9 mouse cellular contexts compared by ENCODE assay signal in genomic region chr7:30954971-30955520, GRCm38 (mm10). TPM values are rescaled to one million over a fixed set of nuclear protein-coding genes. Genes with fewer than 3 reads are reported as not detected.
A peak's percentile ranks its signal among the peaks of the same experiment; 100 is the strongest.
DNase-seq lines count a peak whose midpoint lies in the region; ATAC-seq and TF ChIP-seq lines count a peak whose summit lies in the region.
"Had no signal": no experiment of that assay in that cellular context is flagged by ENCODE, and none has a peak within 500 bp of the region (broad histone marks: within the 10 kb centered on the region; RNA-seq: fewer than 3 reads in every experiment).

No protein-coding gene starts in this region.

- H3K4me2 ChIP-seq in limb, embryonic 15.5 days = peak overlapping the region; percentile 84; the same call in 1 of the 2 replicates
- H3K4me2 ChIP-seq in stomach, postnatal 0 days (replicated peaks; ENCODE audit: low read depth) = peak overlapping the region; percentile 78

- H3K9me3 ChIP-seq in limb, embryonic 15.5 days = no peaks in the 10 kb centered on the region
- no peaks in the 10 kb centered on the region for H3K9me3 ChIP-seq in stomach, postnatal 0 days (ENCODE audit: control insufficient read depth, low read length)

- peaks cover 58% of the 10 kb centered on the region for H3K36me3 ChIP-seq in limb, embryonic 15.5 days
- H3K36me3 ChIP-seq in stomach, postnatal 0 days (ENCODE audit: control insufficient read depth, insufficient read depth, low read length) = peaks cover 19% of the 10 kb centered on the region

- no peak for ATAC-seq in cerebellum, adult (ENCODE audit: insufficient number of reproducible peaks, low FRiP score, low TSS enrichment)
- no peak for ATAC-seq in limb, embryonic 15.5 days (ENCODE audit: insufficient number of reproducible peaks, low FRiP score, low TSS enrichment, low read depth)
- ATAC-seq in stomach, postnatal 0 days (ENCODE audit: low FRiP score, low TSS enrichment) = no peak; the same call in 1 of the 2 replicates

- H3K27me3 ChIP-seq in limb, embryonic 15.5 days = no peaks in the 10 kb centered on the region
- H3K27me3 ChIP-seq in stomach, postnatal 0 days (ENCODE audit: control insufficient read depth, insufficient read depth, low read length) = no peaks in the 10 kb centered on the region

- H3K4me1 ChIP-seq in limb, embryonic 15.5 days = peaks cover 23% of the 10 kb centered on the region
- H3K4me1 ChIP-seq in stomach, postnatal 0 days (replicated peaks; ENCODE audit: control insufficient read depth, insufficient read depth) = peaks cover 10% of the 10 kb centered on the region; the same call in 1 of the 2 replicates

- intact Hi-C loops in left cerebral cortex, postnatal 25 days (cut with DNase I) = loop anchor here (5.0 kb wide), 2 partner anchors 83 to 142 kb away; no protein-coding TSS in a partner anchor

- no peak overlapping the region for H3K27ac ChIP-seq in limb, embryonic 15.5 days
- H3K27ac ChIP-seq in stomach, postnatal 0 days (replicated peaks) = peak overlapping the region; percentile 99

- 83% methylated on average over 12 of the region's 12 CpGs for WGBS in limb, embryonic 15.5 days
- 69% methylated on average over 12 of the region's 12 CpGs for WGBS in stomach, postnatal 0 days

- peak; percentile 55 for DNase-seq in cerebellum, adult 9-11 months
- peak; percentile 1 for DNase-seq in retina, embryonic 14.5 days (ENCODE audit: low spot score)
- no peak for DNase-seq in retina, postnatal 1 day
- DNase-seq in stomach, postnatal 0 days (ENCODE audit: low spot score) = no peak
- no peak for DNase-seq in frontal cortex, postnatal 25 days (ENCODE audit: low spot score in 2 of 2)
- DNase-seq in left cerebral cortex, postnatal 25 days (ENCODE audit: low spot score in 2 of 2) = no peak

- TF ChIP-seq EP300 in stomach, postnatal 0 days (optimal IDR thresholded peaks at IDR 0.05) = no peak

- no peak overlapping the region for H3K9ac ChIP-seq in limb, embryonic 15.5 days
- H3K9ac ChIP-seq in stomach, postnatal 0 days (ENCODE audit: low read length) = no peak overlapping the region

- no peak for TF ChIP-seq CTCF in stomach, postnatal 0 days (IDR thresholded peaks at IDR 0.05; ENCODE audit: low read depth)

- peak overlapping the region; percentile 92 for H3K4me3 ChIP-seq in limb, embryonic 15.5 days
- no peak overlapping the region; the same call in 1 of the 2 replicates for H3K4me3 ChIP-seq in stomach, postnatal 0 days (ENCODE audit: low read depth, low read length)

RNA-seq across cellular contexts. Expression of gene Usf2, which starts 1.6 kb away (rescaled TPM):
- 22.3 and 23.4 TPM in 2 replicates for polyA plus RNA-seq in limb, embryonic 15.5 days (2015; fragmentation: Nextera tagmentation; extraction: Ambion mirVana)
- polyA plus RNA-seq in stomach, postnatal 0 days (2015; fragmentation: Nextera tagmentation; extraction: Ambion mirVana) = 12.0 and 14.2 TPM in 2 replicates
- 100 to 1,000 TPM; 139 to 144 TPM for total RNA-seq in left cerebral cortex, postnatal 25 days (2021)

RNA-seq across cellular contexts. Expression of gene Hamp, which starts 11.2 kb away (rescaled TPM):
- not detected in 2 replicates for polyA plus RNA-seq in limb, embryonic 15.5 days (2015; fragmentation: Nextera tagmentation; extraction: Ambion mirVana)
- polyA plus RNA-seq in stomach, postnatal 0 days (2015; fragmentation: Nextera tagmentation; extraction: Ambion mirVana) = 0.45 and 1.6 TPM in 2 replicates
- not detected for total RNA-seq in left cerebral cortex, postnatal 25 days (2021)
- polyA plus RNA-seq: kidney, adult 2 months had no signal

RNA-seq across cellular contexts. Expression of gene Lsr, which starts 18.2 kb away (rescaled TPM):
- polyA plus RNA-seq in limb, embryonic 15.5 days (2015; fragmentation: Nextera tagmentation; extraction: Ambion mirVana) = 37.1 and 39.5 TPM in 2 replicates
- 101 and 111 TPM in 2 replicates for polyA plus RNA-seq in stomach, postnatal 0 days (2015; fragmentation: Nextera tagmentation; extraction: Ambion mirVana)
- 1 to 10 TPM; 8.8 to 9.9 TPM for total RNA-seq in left cerebral cortex, postnatal 25 days (2021)

RNA-seq across cellular contexts. Expression of gene Fam187b, which starts 18.5 kb away (rescaled TPM):
- polyA plus RNA-seq in limb, embryonic 15.5 days (2015; fragmentation: Nextera tagmentation; extraction: Ambion mirVana) = 2.4 and 2.7 TPM in 2 replicates
- polyA plus RNA-seq in stomach, postnatal 0 days (2015; fragmentation: Nextera tagmentation; extraction: Ambion mirVana) = 5.3 and 5.7 TPM in 2 replicates
- total RNA-seq in left cerebral cortex, postnatal 25 days (2021) = not detected

RNA-seq across cellular contexts. Expression of gene Hamp2, which starts 30.6 kb away (rescaled TPM):
- not detected in 2 replicates for polyA plus RNA-seq in limb, embryonic 15.5 days (2015; fragmentation: Nextera tagmentation; extraction: Ambion mirVana)
- 0.52 and 0.54 TPM in 2 replicates for polyA plus RNA-seq in stomach, postnatal 0 days (2015; fragmentation: Nextera tagmentation; extraction: Ambion mirVana)
- not detected for total RNA-seq in left cerebral cortex, postnatal 25 days (2021)
- polyA plus RNA-seq: kidney, adult 2 months had no signal

Comparison
In these comparisons a context has a peak if more than half of its experiments do, and no peak if none do; other contexts are left out.
1. DNase-seq: peak in cerebellum, adult 9-11 months (single experiment) and retina, embryonic 14.5 days (single experiment); none in retina, postnatal 1 day (single experiment), stomach, postnatal 0 days (single experiment), frontal cortex, postnatal 25 days (0 of 2) and left cerebral cortex, postnatal 25 days (0 of 2).